In the genomic region with DNA sequence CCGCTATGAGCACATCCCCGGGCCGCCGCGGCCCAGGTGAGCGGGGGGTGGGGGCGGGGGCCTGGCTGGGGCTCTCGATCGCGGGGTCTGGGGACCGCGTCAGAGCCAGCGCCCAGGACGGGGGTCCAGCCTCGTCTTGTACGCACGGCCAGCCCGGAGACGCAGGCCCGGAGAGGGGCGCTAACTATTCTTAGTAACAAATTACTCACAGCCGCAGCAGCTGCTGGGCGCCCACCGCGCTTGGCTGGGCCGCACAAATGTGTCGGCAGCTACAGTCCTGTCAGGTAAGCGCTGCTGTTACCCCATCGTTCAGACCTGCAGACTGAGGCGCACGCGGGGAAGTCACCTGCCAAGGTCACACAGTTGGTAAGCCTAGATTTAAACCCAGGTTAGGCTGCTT, we compare ENCODE assay signal across 8 mouse cellular contexts. TPM values are rescaled to one million over a fixed set of nuclear protein-coding genes. Genes with fewer than 3 reads are reported as not detected.
A peak's percentile ranks its signal among the peaks of the same experiment; 100 is the strongest.
DNase-seq lines count a peak whose midpoint lies in the region; ATAC-seq and TF ChIP-seq lines count a peak whose summit lies in the region.

No protein-coding gene starts in this region.

- peaks cover 3% of the 10 kb centered on the region; the same call in 1 of the 2 replicates for H3K27me3 ChIP-seq in liver, adult 2 months (ENCODE audit: control insufficient read depth, insufficient read depth, low read length)
- peaks cover 69% of the 10 kb centered on the region for H3K27me3 ChIP-seq in embryonic facial prominence, embryonic 10.5 days (replicated peaks; ENCODE audit: low read depth, poor library complexity, severe bottlenecking)
- no peaks in the 10 kb centered on the region for H3K27me3 ChIP-seq in hindbrain, embryonic 14.5 days (ENCODE audit: control insufficient read depth, insufficient read depth, low read length)
- peaks cover 91% of the 10 kb centered on the region for H3K27me3 ChIP-seq in liver, embryonic 12.5 days (replicated peaks)

- no peak for TF ChIP-seq CTCF in liver, adult 2 months (IDR thresholded peaks at IDR 0.05; ENCODE audit: low read depth, low read length)

- peaks cover 4% of the 10 kb centered on the region for H3K4me1 ChIP-seq in liver, adult 2 months (ENCODE audit: control insufficient read depth, insufficient read depth, low read length)
- peaks cover 40% of the 10 kb centered on the region for H3K4me1 ChIP-seq in embryonic facial prominence, embryonic 10.5 days
- peaks cover 11% of the 10 kb centered on the region for H3K4me1 ChIP-seq in hindbrain, embryonic 14.5 days (replicated peaks; ENCODE audit: control insufficient read depth, insufficient read depth, low read length)
- H3K4me1 ChIP-seq in liver, embryonic 12.5 days, result peaks cover 28% of the 10 kb centered on the region

- no peaks in the 10 kb centered on the region for H3K79me2 ChIP-seq in liver, adult 2 months (ENCODE audit: control insufficient read depth, insufficient read depth, low read length)

- H3K4me2 ChIP-seq in hindbrain, embryonic 14.5 days (replicated peaks), result peak overlapping the region; percentile 92
- H3K4me2 ChIP-seq in liver, embryonic 12.5 days, result peak overlapping the region; percentile 93

- no peaks in the 10 kb centered on the region for H3K36me3 ChIP-seq in liver, adult 2 months (ENCODE audit: control insufficient read depth, insufficient read depth, low read length)
- H3K36me3 ChIP-seq in embryonic facial prominence, embryonic 10.5 days (replicated peaks), result no peaks in the 10 kb centered on the region
- H3K36me3 ChIP-seq in hindbrain, embryonic 14.5 days (replicated peaks; ENCODE audit: control insufficient read depth, insufficient read depth), result no peaks in the 10 kb centered on the region
- no peaks in the 10 kb centered on the region for H3K36me3 ChIP-seq in liver, embryonic 12.5 days

- H3K9ac ChIP-seq in liver, adult 2 months (ENCODE audit: low read depth, low read length), result peak overlapping the region; percentile 75
- H3K9ac ChIP-seq in hindbrain, embryonic 14.5 days, result peak overlapping the region; percentile 64
- H3K9ac ChIP-seq in liver, embryonic 12.5 days, result peak overlapping the region; percentile 52; the same call in 1 of the 2 replicates

- no peak for TF ChIP-seq POLR2A in liver, adult 2 months (IDR thresholded peaks at IDR 0.05; ENCODE audit: extremely low read depth, insufficient read depth, low read length)

- ATAC-seq in hindbrain, embryonic 14.5 days (ENCODE audit: low FRiP score), result no peak; the same call in 1 of the 2 replicates
- ATAC-seq in liver, embryonic 12.5 days, result no peak; the same call in 1 of the 2 replicates
- no peak for ATAC-seq in inflammation-experienced regulatory T-cells, adult 6 months

- no peaks in the 10 kb centered on the region for H3K9me3 ChIP-seq in embryonic facial prominence, embryonic 10.5 days
- H3K9me3 ChIP-seq in hindbrain, embryonic 14.5 days (ENCODE audit: control insufficient read depth, low read length), result no peaks in the 10 kb centered on the region
- H3K9me3 ChIP-seq in liver, embryonic 12.5 days (replicated peaks), result no peaks in the 10 kb centered on the region

- no peak overlapping the region for H3K27ac ChIP-seq in liver, adult 2 months (replicated peaks; ENCODE audit: insufficient read depth, low read depth, low read length)
- peak overlapping the region; percentile 65; the same call in 1 of the 2 replicates for H3K27ac ChIP-seq in embryonic facial prominence, embryonic 10.5 days (replicated peaks)
- H3K27ac ChIP-seq in hindbrain, embryonic 14.5 days, result no peak overlapping the region; the same call in 1 of the 2 replicates
- no peak overlapping the region for H3K27ac ChIP-seq in liver, embryonic 12.5 days

- H3K4me3 ChIP-seq in liver, adult 2 months (ENCODE audit: insufficient read depth, low read depth, low read length), result peak overlapping the region; percentile 78
- peak overlapping the region; percentile 81 for H3K4me3 ChIP-seq in embryonic facial prominence, embryonic 10.5 days
- peak overlapping the region; percentile 72 for H3K4me3 ChIP-seq in hindbrain, embryonic 14.5 days (replicated peaks; ENCODE audit: low read length)
- peak overlapping the region; percentile 59 for H3K4me3 ChIP-seq in liver, embryonic 12.5 days

- DNase-seq in liver, adult 2 months (ENCODE audit: extremely low read depth, low read depth, low spot score), result no peak
- DNase-seq in liver, result no peak
- DNase-seq in embryonic facial prominence, embryonic 10.5 days (ENCODE audit: low spot score), result no peak
- no peak for DNase-seq in hindbrain, embryonic 14.5 days (ENCODE audit: low spot score)
- peak; percentile 51 for DNase-seq in right cerebral cortex, postnatal 25 days
- DNase-seq in thymus, postnatal 4 days, result no peak

- 7% methylated on average over 32 of the region's 32 CpGs for WGBS in liver, adult 2 months
- 1% methylated on average over 32 of the region's 32 CpGs for WGBS in embryonic facial prominence, embryonic 10.5 days
- 1% methylated on average over 31 of the region's 32 CpGs for WGBS in hindbrain, embryonic 14.5 days
- WGBS in liver, embryonic 12.5 days (ENCODE audit: insufficient replicate concordance), result under 1% methylated on average over 32 of the region's 32 CpGs

RNA-seq across cellular contexts. Expression of gene Cyp46a1, which starts 0.3 kb away (rescaled TPM):
- 0.81 and 0.83 TPM in 2 replicates for total RNA-seq in liver, adult 2 months (2014; rRNA removed)
- polyA plus RNA-seq in liver, adult 2 months (2012; rRNA removed), result 2.5 and 3.0 TPM in 2 replicates
- 3.9 and 5.8 TPM in 2 replicates for polyA plus RNA-seq in embryonic facial prominence, embryonic 10.5 days (2016; fragmentation: Nextera tagmentation; extraction: Ambion mirVana)
- 22.7 and 23.5 TPM in 2 replicates for polyA plus RNA-seq in hindbrain, embryonic 14.5 days (2014; fragmentation: Nextera tagmentation; extraction: Ambion mirVana)
- polyA plus RNA-seq in liver, embryonic 12.5 days (2016; fragmentation: Nextera tagmentation; extraction: Ambion mirVana), result 0.86 and 1.7 TPM in 2 replicates
- not detected for polyA plus RNA-seq in inflammation-experienced regulatory T-cells, adult 6 months (2017; shearing (Covaris generic))

RNA-seq across cellular contexts. Expression of gene Hhipl1, which starts 28.5 kb away (rescaled TPM):
- 0.20 and 0.55 TPM in 2 replicates for total RNA-seq in liver, adult 2 months (2014; rRNA removed)
- 0.37 and 0.50 TPM in 2 replicates for polyA plus RNA-seq in liver, adult 2 months (2012; rRNA removed)
- 0.72 and 0.99 TPM in 2 replicates for polyA plus RNA-seq in embryonic facial prominence, embryonic 10.5 days (2016; fragmentation: Nextera tagmentation; extraction: Ambion mirVana)
- 1.8 and 1.9 TPM in 2 replicates for polyA plus RNA-seq in hindbrain, embryonic 14.5 days (2014; fragmentation: Nextera tagmentation; extraction: Ambion mirVana)
- polyA plus RNA-seq in liver, embryonic 12.5 days (2016; fragmentation: Nextera tagmentation; extraction: Ambion mirVana), result 0.07 and 0.17 TPM in 2 replicates
- not detected for polyA plus RNA-seq in inflammation-experienced regulatory T-cells, adult 6 months (2017; shearing (Covaris generic))

RNA-seq across cellular contexts. Expression of gene Eml1, which starts 36.2 kb away (rescaled TPM):
- total RNA-seq in liver, adult 2 months (2014; rRNA removed), result 2.6 and 2.9 TPM in 2 replicates
- polyA plus RNA-seq in liver, adult 2 months (2012; rRNA removed), result 1.3 and 2.0 TPM in 2 replicates
- 70.6 and 74.1 TPM in 2 replicates for polyA plus RNA-seq in embryonic facial prominence, embryonic 10.5 days (2016; fragmentation: Nextera tagmentation; extraction: Ambion mirVana)
- 55.1 and 61.8 TPM in 2 replicates for polyA plus RNA-seq in hindbrain, embryonic 14.5 days (2014; fragmentation: Nextera tagmentation; extraction: Ambion mirVana)
- polyA plus RNA-seq in liver, embryonic 12.5 days (2016; fragmentation: Nextera tagmentation; extraction: Ambion mirVana), result 9.5 and 10.6 TPM in 2 replicates
- not detected for polyA plus RNA-seq in inflammation-experienced regulatory T-cells, adult 6 months (2017; shearing (Covaris generic))

RNA-seq across cellular contexts. Expression of gene Ccdc85c, which starts 59.3 kb away (rescaled TPM):
- 4.1 and 7.1 TPM in 2 replicates for total RNA-seq in liver, adult 2 months (2014; rRNA removed)
- 15.2 and 18.6 TPM in 2 replicates for polyA plus RNA-seq in liver, adult 2 months (2012; rRNA removed)
- polyA plus RNA-seq in embryonic facial prominence, embryonic 10.5 days (2016; fragmentation: Nextera tagmentation; extraction: Ambion mirVana), result 11.4 and 12.1 TPM in 2 replicates
- polyA plus RNA-seq in hindbrain, embryonic 14.5 days (2014; fragmentation: Nextera tagmentation; extraction: Ambion mirVana), result 13.9 and 16.5 TPM in 2 replicates
- polyA plus RNA-seq in liver, embryonic 12.5 days (2016; fragmentation: Nextera tagmentation; extraction: Ambion mirVana), result 3.3 and 3.4 TPM in 2 replicates
- polyA plus RNA-seq in inflammation-experienced regulatory T-cells, adult 6 months (2017; shearing (Covaris generic)), result under 1 TPM; 0.21 to 0.33 (median 0.28) TPM
